Mouse (Mus musculus): ENCODE measurements around the gene Aldoc.
A peak's percentile ranks its signal among the peaks of the same experiment; 100 is the strongest.

- TF ChIP-seq CHD2 (IDR thresholded peaks at IDR 0.05; ENCODE audit: low read depth, low read length) (no peak), ZC3H11A (IDR thresholded peaks at IDR 0.05; ENCODE audit: borderline replicate concordance, low read depth, low read length) (no peak), HCFC1 (IDR thresholded peaks at IDR 0.05; ENCODE audit: borderline replicate concordance, insufficient read depth, low read length) (no peak), MAFK (IDR thresholded peaks at IDR 0.05; ENCODE audit: insufficient read depth, low read depth, low read length) (no peak), ZNF384 (IDR thresholded peaks at IDR 0.05; ENCODE audit: low read depth, low read length) (peak; percentile 46; the same call in 1 of the 2 replicates)
Measured at GRCm38 (mm10) chr11:78344328-78344889, 21.6 kb downstream of the Aldoc start.

Measured in ES-E14 (cell line).